12 mouse cellular contexts compared by ENCODE assay signal in genomic region chr2:77126939-77127338, GRCm38 (mm10). TPM values are rescaled to one million over a fixed set of nuclear protein-coding genes. Genes with fewer than 3 reads are reported as not detected.
DNase-seq lines count a peak whose midpoint lies in the region; ATAC-seq and TF ChIP-seq lines count a peak whose summit lies in the region.
"Had no signal": no experiment of that assay in that cellular context is flagged by ENCODE, and none has a peak within 500 bp of the region (broad histone marks: within the 10 kb centered on the region; RNA-seq: fewer than 3 reads in every experiment).

No protein-coding gene starts in this region.

- 0 out of 2 replicates have a peak, but pooled peaks have one; percentile 35 for TF ChIP-seq EP300 in heart, postnatal 0 days (IDR thresholded peaks at IDR 0.05; ENCODE audit: low read depth)

- H3K79me2 ChIP-seq in C2C12 (ENCODE audit: control insufficient read depth, insufficient read depth) = no peaks in the 10 kb centered on the region

- no peaks in the 10 kb centered on the region for H3K4me1 ChIP-seq in forebrain, postnatal 0 days (ENCODE audit: insufficient read depth)
- no peaks in the 10 kb centered on the region; the same call in 1 of the 2 replicates for H3K4me1 ChIP-seq in forebrain, embryonic 13.5 days
- peaks cover 25% of the 10 kb centered on the region for H3K4me1 ChIP-seq in heart, postnatal 0 days (ENCODE audit: control insufficient read depth, insufficient read depth)
- peaks cover 4% of the 10 kb centered on the region; the same call in 1 of the 2 replicates for H3K4me1 ChIP-seq in kidney, embryonic 15.5 days
- H3K4me1 ChIP-seq: limb, embryonic 13.5 days had no signal

- DNase-seq in forebrain, postnatal 0 days = peak; percentile 10
- peak; percentile 17 for DNase-seq in embryo, embryonic 11.5 days (ENCODE audit: low read depth, low spot score)
- peak; percentile 79 for DNase-seq in heart, postnatal 0 days (ENCODE audit: low spot score)
- DNase-seq in left cerebral cortex, adult 2 months (ENCODE audit: extremely low spot score in 1 of 2, low spot score in 2 of 2) = no peak
- DNase-seq in cerebellum, adult 11 months = no peak
- DNase-seq: cerebellum, postnatal 10 days; lung, postnatal 14 days had no signal

- H3K27ac ChIP-seq in forebrain, postnatal 0 days (ENCODE audit: low read depth, low read length) = no peak overlapping the region
- no peak overlapping the region for H3K27ac ChIP-seq in forebrain, embryonic 13.5 days
- peak overlapping the region; percentile 67 for H3K27ac ChIP-seq in heart, postnatal 0 days (ENCODE audit: low read depth)
- H3K27ac ChIP-seq in kidney, embryonic 15.5 days = no peak overlapping the region
- no peak overlapping the region for H3K27ac ChIP-seq in left cerebral cortex, adult 2 months
- H3K27ac ChIP-seq: limb, embryonic 13.5 days had no signal

- no peak overlapping the region for H3K4me3 ChIP-seq in forebrain, postnatal 0 days (ENCODE audit: low read depth, low read length)
- H3K4me3 ChIP-seq in forebrain, embryonic 13.5 days = no peak overlapping the region
- no peak overlapping the region for H3K4me3 ChIP-seq in C2C12 (ENCODE audit: insufficient read depth, poor library complexity, severe bottlenecking)
- H3K4me3 ChIP-seq in heart, postnatal 0 days (ENCODE audit: low read depth, low read length) = no peak overlapping the region
- H3K4me3 ChIP-seq in kidney, embryonic 15.5 days (replicated peaks) = no peak overlapping the region
- H3K4me3 ChIP-seq in left cerebral cortex, adult 2 months = no peak overlapping the region
- H3K4me3 ChIP-seq: limb, embryonic 13.5 days had no signal

- no peak overlapping the region for H3K9ac ChIP-seq in forebrain, postnatal 0 days
- no peak overlapping the region for H3K9ac ChIP-seq in forebrain, embryonic 13.5 days
- H3K9ac ChIP-seq in heart, postnatal 0 days (replicated peaks; ENCODE audit: low read depth, low read length) = no peak overlapping the region
- no peak overlapping the region for H3K9ac ChIP-seq in kidney, embryonic 15.5 days
- H3K9ac ChIP-seq: limb, embryonic 13.5 days had no signal

- H3K9me3 ChIP-seq in forebrain, postnatal 0 days (ENCODE audit: low read length) = no peaks in the 10 kb centered on the region
- H3K9me3 ChIP-seq in forebrain, embryonic 13.5 days (replicated peaks) = no peaks in the 10 kb centered on the region
- H3K9me3 ChIP-seq in heart, postnatal 0 days (replicated peaks; ENCODE audit: control insufficient read depth, low read length) = no peaks in the 10 kb centered on the region
- no peaks in the 10 kb centered on the region for H3K9me3 ChIP-seq in kidney, embryonic 15.5 days (replicated peaks)
- H3K9me3 ChIP-seq: limb, embryonic 13.5 days had no signal

- H3ac ChIP-seq in C2C12 (ENCODE audit: control insufficient read depth, insufficient read length, low read depth) = no peak overlapping the region

- no peak for TF ChIP-seq CTCF in forebrain, postnatal 0 days (IDR thresholded peaks at IDR 0.05; ENCODE audit: low read depth)
- no peak for TF ChIP-seq CTCF in C2C12 (IDR thresholded peaks at IDR 0.05; ENCODE audit: control insufficient read depth, insufficient read depth, insufficient read length)
- no peak for TF ChIP-seq CTCF in heart, postnatal 0 days (IDR thresholded peaks at IDR 0.05; ENCODE audit: low read depth)
- no peak for TF ChIP-seq CTCF in left cerebral cortex, adult 2 months (IDR thresholded peaks at IDR 0.05)

- H3K36me3 ChIP-seq in forebrain, postnatal 0 days (ENCODE audit: insufficient read depth) = no peaks in the 10 kb centered on the region
- no peaks in the 10 kb centered on the region for H3K36me3 ChIP-seq in forebrain, embryonic 13.5 days (ENCODE audit: poor library complexity, severe bottlenecking)
- no peaks in the 10 kb centered on the region for H3K36me3 ChIP-seq in C2C12 (ENCODE audit: control insufficient read depth, insufficient read depth)
- H3K36me3 ChIP-seq in heart, postnatal 0 days (replicated peaks; ENCODE audit: control insufficient read depth, insufficient read depth, low read length) = peaks cover 41% of the 10 kb centered on the region
- H3K36me3 ChIP-seq in kidney, embryonic 15.5 days = no peaks in the 10 kb centered on the region
- H3K36me3 ChIP-seq: limb, embryonic 13.5 days had no signal

- no peak overlapping the region for H3K4me2 ChIP-seq in forebrain, postnatal 0 days (ENCODE audit: low read depth)
- no peak overlapping the region for H3K4me2 ChIP-seq in forebrain, embryonic 13.5 days
- H3K4me2 ChIP-seq in heart, postnatal 0 days (ENCODE audit: low read depth, low read length) = peak overlapping the region; percentile 15; the same call in 1 of the 2 replicates
- H3K4me2 ChIP-seq in kidney, embryonic 15.5 days = no peak overlapping the region
- H3K4me2 ChIP-seq: limb, embryonic 13.5 days had no signal

- ATAC-seq in forebrain, postnatal 0 days = no peak
- no peak for ATAC-seq in forebrain, embryonic 13.5 days
- ATAC-seq in heart, postnatal 0 days (ENCODE audit: insufficient read depth, low read depth) = peak; percentile 88
- no peak for ATAC-seq in kidney, embryonic 15.5 days (replicated peaks; ENCODE audit: low FRiP score)

- H3K79me3 ChIP-seq in C2C12 (ENCODE audit: low read depth) = no peaks in the 10 kb centered on the region

- no peaks in the 10 kb centered on the region for H3K27me3 ChIP-seq in forebrain, postnatal 0 days (ENCODE audit: insufficient read depth, low read length)
- no peaks in the 10 kb centered on the region for H3K27me3 ChIP-seq in forebrain, embryonic 13.5 days
- no peaks in the 10 kb centered on the region for H3K27me3 ChIP-seq in C2C12 (ENCODE audit: control insufficient read depth, insufficient read depth, insufficient read length)
- no peaks in the 10 kb centered on the region for H3K27me3 ChIP-seq in heart, postnatal 0 days (ENCODE audit: control insufficient read depth, insufficient read depth, low read length)
- no peaks in the 10 kb centered on the region for H3K27me3 ChIP-seq in kidney, embryonic 15.5 days
- H3K27me3 ChIP-seq: limb, embryonic 13.5 days had no signal

- intact Hi-C loops in left cerebral cortex, adult 2 months (cut with DNase I) = no loop called here

- 89% methylated on average over 1 of the region's 1 CpGs for WGBS in forebrain, postnatal 0 days
- WGBS in forebrain, embryonic 13.5 days = 82% methylated on average over 1 of the region's 1 CpGs
- 45% methylated on average over 1 of the region's 1 CpGs for WGBS in heart, postnatal 0 days
- WGBS in kidney, embryonic 15.5 days = 93% methylated on average over 1 of the region's 1 CpGs

TF ChIP-seq in C2C12, 6 proteins besides CTCF, POLR2A, EP300 and RAD21:
- TF ChIP-seq MAX (IDR thresholded peaks at IDR 0.05) (no peak), USF1 (IDR thresholded peaks at IDR 0.05; ENCODE audit: low read depth) (no peak), MYOG (IDR thresholded peaks at IDR 0.05; ENCODE audit: control insufficient read depth, extremely low read depth, insufficient read length) (no peak), FOSL1 (IDR thresholded peaks at IDR 0.05; ENCODE audit: insufficient read depth, low read length, poor library complexity, severe bottlenecking) (no peak), MYOD1 (IDR thresholded peaks at IDR 0.05; ENCODE audit: control insufficient read depth, insufficient read length, low read depth) (peak; percentile 75), CEBPB (IDR thresholded peaks at IDR 0.05; ENCODE audit: low read depth) (no peak)
TF ChIP-seq in C2C12: peak in this region for 1.

RNA-seq across cellular contexts. Expression of gene Ccdc141, which starts 43.5 kb away (rescaled TPM):
- 11.3 and 18.6 TPM in 2 replicates for total RNA-seq in forebrain, postnatal 0 days (2014; rRNA removed)
- polyA plus RNA-seq in forebrain, postnatal 0 days (2015; fragmentation: Nextera tagmentation; extraction: Ambion mirVana) = 5.0 and 7.3 TPM in 2 replicates
- polyA plus RNA-seq in forebrain, embryonic 13.5 days (2015; fragmentation: Nextera tagmentation; extraction: Ambion mirVana) = 3.0 and 3.6 TPM in 2 replicates
- 0.77 TPM for polyA plus RNA-seq in C2C12 (2012; fragmentation: generic; extraction: Trizol)
- 162 and 219 TPM in 2 replicates for total RNA-seq in heart, postnatal 0 days (2014; rRNA removed; ENCODE audit: low replicate concordance)
- 135 and 139 TPM in 2 replicates for polyA plus RNA-seq in heart, postnatal 0 days (2015; fragmentation: Nextera tagmentation; extraction: Ambion mirVana)
- polyA plus RNA-seq in kidney, embryonic 15.5 days (2015; fragmentation: Nextera tagmentation; extraction: Ambion mirVana) = 14.2 and 14.7 TPM in 2 replicates
- total RNA-seq in left cerebral cortex, adult 2 months (2021) = 10 to 100 TPM; 18.5 to 28.2 TPM
- total RNA-seq: granulocyte monocyte progenitor cell, adult 5-6 weeks had no signal

Comparison
In these comparisons a context has a peak if more than half of its experiments do, and no peak if none do; other contexts are left out.
1. DNase-seq: peak in forebrain, postnatal 0 days (single experiment), embryo, embryonic 11.5 days (single experiment) and heart, postnatal 0 days (single experiment); none in left cerebral cortex, adult 2 months (0 of 2) and cerebellum, adult 11 months (single experiment).